Mouse (Mus musculus) gastrocnemius, postnatal 14 days (tissue): ENCODE results near the gene Col16a1. TPM values are rescaled to one million over a fixed set of nuclear protein-coding genes. Genes with fewer than 3 reads are reported as not detected.

ENCODE experiments used
- DNase-seq: peaks from one replicate; pipeline ENCODE4 v3.0.0; 2021; ENCODE audit warnings: mixed read lengths
- intact Hi-C: fragments of 180-260 bp; cut with DNase I; formaldehyde crosslinking; loops from one replicate; pipeline ENCODE4 v1.15.1; 2025; ENCODE audit warnings: low total_unique reads
- long read RNA-seq, 2 experiments: library from polyadenylated mRNA; stranded (forward); transcript quantifications; one replicate each; pipeline ENCODE4 v2.0.0; 2021
- total RNA-seq, 2 experiments: library from RNA; stranded (reverse); gene quantifications; 2 replicates each; pipeline ENCODE4 v1.2.3; 2021

Col16a1 gene
- total RNA-seq, result 10 to 100 TPM; 37.9 to 46.5 TPM
- long read RNA-seq, experiment 1, partial matches to known transcripts, result 16 of 39 reads
- long read RNA-seq, experiment 1, other reads (novel, unspliced or antisense), result 23 of 39 reads
- long read RNA-seq, experiment 2, partial matches to known transcripts, result 19 of 41 reads
- long read RNA-seq, experiment 2, other reads (novel, unspliced or antisense), result 22 of 41 reads

DNA sequence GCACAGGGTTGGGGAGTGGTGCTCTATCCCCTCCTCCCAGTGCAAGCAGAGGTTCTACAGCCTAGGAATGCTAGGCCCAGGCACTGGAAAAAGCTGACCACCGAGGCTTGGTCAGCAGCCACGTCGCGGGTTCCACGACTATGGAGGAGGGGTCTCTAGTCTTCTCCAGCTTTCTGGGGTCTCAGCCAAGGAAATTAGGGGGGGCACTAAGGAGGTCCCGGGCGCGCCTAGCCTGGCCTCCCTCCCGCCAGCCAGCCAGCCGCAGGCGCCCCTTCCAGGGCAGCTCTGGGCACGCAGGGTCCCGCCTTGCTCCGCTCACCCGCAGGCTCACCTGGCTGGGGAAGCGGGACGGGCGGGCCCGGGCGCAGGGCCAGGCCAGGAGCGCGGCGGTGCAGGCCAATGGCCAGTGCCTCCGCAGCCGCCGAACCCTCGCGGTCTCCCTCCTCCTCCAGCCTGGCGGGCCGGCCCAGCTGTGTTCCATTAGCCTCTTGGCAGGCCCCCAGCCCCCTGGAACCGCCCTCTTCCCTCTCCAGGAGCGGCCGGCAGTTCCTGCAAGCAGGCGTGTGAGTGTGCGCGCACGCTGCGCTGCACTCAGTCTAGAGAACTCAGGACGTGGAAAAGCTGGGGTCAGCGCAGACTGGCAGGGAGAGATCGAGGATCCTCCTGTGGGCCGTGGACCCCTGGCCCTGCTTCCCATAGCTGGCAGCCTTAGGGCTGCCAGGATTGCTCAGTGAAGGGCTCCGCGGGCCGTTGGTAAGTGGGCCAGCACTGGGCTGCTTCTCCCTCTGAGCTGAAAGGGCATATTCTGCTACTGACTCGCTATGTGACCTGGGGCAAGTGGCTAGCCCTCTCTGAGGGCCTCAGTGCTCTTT, at the start of gene Col16a1:
TSS of gene Col16a1 (plus strand) at position 510 of the 872 bp plus-strand sequence.
- peak; percentile 99 for DNase-seq
- intact Hi-C loops, result no loop called here

DNA sequence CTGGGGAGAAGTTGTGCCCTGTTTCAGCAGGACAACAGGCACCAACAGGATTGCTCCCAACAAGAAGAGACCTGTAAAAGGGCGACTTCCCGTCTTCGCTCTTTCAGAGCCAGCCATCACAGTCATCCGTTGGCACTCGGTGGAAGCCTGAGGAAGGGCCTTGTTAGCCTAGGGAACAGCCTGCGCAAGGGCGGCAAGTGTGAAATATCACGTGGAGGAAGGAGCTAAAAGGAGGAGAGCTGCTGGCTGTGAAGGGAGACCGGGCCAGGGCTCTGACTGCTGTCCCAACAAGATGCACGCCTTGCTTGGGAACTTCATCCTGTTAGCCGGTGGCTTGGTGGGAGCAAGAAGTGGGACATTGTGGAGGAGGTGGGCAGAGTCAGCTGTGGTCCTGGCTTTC, 49.5 kb upstream of the Col16a1 start:
- intact Hi-C loops, result no loop called here
- no peak for DNase-seq

DNA sequence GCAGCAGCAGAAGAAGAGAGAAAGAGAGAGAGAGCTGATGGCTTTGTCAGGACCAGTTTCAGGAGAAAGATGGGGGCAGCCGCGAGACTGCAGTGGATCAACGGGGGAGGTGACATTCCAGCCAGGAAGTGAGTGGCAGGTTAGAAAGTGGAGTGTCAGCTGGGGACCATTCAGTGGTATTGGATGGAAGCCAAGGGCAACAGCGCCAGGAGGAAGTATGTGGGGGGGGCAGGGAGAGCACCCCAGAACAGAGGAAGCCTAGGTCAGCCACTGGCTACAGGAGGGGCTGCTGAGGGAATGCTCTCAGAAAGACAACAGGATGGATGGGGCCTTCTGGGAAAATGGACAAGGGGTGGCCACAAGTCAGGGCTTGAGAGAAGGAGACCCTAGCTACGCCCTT, 45.9 kb upstream of the Col16a1 start:
- intact Hi-C loops, result no loop called here
- DNase-seq, result no peak

DNA sequence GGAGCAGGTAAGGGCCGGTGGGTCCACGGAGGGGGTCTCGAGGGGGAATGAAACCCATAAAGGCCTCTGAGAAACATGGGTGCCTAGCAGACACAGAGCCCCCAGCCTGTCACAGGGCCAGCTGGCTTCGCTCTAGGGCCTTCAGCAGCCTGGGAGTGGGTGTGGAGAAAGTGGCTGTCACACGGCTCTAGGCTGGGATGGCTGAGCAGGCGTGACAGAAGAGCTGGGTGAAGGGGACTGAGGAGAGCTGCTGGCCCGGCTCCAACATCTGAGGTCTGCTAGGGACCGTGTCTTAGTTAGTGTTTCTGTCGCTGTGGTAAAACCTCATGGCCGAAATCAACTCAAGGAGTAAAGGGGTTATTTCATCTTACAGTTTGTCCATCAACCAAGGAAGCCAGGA, 45.5 kb upstream of the Col16a1 start:
- no peak for DNase-seq
- intact Hi-C loops, result no loop called here

DNA sequence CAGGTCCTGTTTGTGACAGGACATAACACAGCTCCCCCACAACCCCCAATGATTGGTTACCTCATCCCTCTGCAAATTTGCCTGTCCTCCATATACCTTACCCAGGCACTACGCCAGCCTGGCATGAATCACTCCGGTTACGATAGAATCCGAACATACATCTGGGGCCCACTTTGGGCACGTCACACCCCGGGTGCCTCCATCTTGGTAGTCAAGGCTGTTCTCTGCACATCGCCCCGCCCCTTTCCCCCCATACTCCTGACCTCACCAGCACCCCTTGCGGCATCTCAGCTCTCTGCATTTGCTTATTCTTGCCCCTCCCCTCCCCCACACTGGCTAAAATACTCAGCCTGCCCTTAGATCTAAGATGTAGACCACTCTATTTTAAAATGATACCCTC, 42.0 kb upstream of the Col16a1 start:
- intact Hi-C loops, result no loop called here
- no peak for DNase-seq

DNA sequence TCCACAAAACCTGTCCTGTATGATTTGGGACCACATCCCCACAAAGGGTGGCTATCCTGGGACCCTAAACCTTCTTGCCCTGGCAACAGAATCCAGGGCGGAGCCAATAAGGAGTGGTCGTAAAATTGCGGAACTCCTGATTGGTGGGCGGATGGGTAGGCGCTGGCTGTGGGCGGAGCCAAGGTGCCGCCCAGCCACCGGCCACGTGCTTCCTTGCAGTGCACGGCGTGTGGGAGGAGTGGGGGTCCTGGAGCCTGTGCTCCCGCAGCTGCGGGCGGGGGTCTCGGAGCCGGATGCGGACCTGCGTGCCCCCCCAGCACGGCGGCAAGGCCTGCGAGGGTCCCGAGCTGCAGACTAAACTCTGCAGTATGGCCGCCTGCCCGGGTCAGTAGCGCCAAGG, 41.1 kb upstream of the Col16a1 start:
- DNase-seq, result no peak

DNA sequence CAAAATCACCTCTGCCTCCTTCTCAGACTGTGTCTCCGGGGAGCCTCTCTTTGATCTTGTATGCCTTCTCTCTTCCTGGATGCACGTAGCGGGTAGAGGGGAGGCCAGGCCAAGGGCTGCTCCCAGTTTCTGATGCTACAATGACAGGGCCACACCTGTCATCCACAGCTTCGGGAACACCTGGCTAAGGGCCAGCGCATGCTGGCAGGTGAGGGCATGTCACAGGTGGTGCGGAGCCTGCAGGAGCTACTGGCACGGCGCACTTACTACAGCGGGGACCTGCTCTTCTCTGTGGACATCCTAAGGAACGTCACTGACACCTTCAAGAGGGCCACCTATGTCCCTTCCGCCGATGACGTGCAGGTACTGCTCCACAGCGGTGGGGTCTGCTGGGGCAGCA, 38.6 kb upstream of the Col16a1 start:
- DNase-seq, result no peak
- intact Hi-C loops, result no loop called here

More for the DNA sequence above, 41.1 kb upstream of the Col16a1 start:
- intact Hi-C loops, result no loop called here

DNA sequence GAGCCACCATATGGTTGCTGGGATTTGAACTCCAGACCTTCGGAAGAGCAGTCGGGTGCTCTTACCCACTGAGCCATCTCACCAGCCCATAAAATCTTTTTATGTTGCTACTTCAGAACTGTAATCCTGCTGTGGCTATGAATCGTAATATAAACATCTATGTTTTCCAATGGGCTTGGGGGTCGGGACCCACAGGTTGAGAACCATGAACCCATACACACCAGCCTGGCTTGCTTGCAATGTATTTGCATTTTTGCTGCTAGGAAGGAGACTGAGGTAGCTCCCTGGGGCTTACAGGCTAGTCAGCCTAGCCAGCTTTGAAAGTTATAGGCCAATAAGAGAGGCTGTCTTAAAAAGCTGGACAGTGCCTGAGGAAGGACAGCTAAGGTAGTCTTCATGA, 36.9 kb upstream of the Col16a1 start:
- no peak for DNase-seq
- intact Hi-C loops, result no loop called here

DNA sequence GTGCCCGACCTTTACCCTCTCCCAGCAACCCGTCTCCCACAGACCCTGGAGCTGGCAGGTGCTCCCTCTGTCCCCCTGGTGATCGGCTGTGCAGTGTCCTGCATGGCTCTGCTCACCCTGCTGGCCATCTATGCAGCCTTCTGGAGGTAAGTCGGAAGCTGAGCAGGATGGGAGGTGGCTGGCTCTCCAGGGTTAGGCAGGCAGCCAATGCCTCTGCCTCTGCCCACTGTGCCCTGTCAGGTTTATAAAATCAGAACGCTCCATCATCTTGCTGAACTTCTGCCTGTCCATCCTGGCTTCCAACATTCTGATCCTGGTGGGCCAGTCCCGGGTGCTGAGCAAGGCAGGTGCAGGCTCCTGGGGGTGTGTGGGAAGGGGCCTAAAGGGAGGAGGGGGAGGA, 35.4 kb upstream of the Col16a1 start:
- intact Hi-C loops, result no loop called here
- no peak for DNase-seq

DNA sequence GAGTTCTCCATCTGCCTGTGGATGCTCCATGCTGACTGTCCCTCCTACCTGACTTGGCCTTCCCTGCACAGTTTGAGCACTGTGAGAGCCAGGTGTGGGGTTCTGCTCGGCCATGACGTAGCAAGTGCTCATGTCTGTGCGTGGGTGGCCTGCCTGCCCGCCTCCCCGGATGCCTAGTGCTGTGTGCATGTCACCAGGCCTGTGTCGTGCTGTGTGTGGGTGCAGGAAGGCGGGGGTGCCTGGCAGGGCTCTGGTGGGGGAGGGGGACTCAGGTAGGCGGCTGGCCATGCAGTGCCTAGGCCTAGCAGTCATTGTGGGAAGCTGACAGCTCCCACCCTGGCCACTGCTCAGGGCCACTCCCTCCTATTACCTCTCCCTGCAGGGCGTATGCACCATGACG, 34.5 kb upstream of the Col16a1 start:
- intact Hi-C loops, result no loop called here
- DNase-seq, result no peak

DNA sequence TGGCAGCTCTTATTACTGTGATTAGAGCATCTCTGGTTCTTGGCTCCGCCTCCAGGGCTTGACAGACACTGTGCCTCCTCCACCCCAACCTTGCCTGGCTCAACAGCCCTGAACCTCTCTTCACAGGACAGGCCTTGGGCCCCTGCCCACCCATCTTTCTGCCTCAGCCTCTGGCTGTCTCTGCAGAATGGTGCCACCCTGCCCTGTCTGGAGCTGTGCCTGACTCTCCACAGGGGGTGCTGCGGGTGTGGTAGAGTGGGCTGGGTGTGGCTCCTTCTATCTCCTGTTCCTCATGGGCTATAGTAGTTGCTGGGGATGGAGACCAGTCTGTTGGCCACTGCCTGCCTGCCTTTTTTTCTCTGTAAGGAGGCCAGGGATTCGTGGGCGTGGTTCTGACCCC, 31.6 kb upstream of the Col16a1 start:
- intact Hi-C loops, result no loop called here

DNA sequence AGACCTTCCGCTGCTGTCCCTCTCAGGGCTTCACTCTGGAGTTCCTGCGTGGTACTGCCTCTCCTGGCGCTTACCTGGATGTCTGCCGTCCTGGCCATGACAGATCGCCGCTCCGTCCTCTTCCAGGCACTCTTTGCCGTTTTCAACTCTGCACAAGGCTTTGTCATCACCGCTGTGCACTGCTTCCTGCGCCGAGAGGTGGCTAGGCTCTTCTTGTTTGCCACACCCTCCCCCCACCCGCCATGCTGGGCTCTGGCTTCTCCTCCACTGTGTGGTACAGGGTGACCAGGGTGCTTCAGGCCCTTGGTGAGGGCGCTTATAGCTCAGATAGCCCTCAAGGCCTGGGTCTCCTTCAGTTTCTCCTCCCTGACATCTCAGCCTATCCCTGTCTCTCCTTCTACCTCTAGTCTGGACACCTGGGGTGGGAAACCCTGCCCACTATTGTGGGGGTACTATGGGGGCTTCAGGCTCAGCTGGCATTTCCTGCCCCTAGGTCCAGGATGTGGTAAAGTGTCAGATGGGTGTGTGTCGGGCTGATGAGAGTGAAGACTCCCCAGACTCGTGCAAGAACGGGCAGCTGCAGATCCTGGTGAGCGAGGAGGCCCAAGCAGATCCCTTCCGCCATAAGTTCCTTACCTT, 30.5 kb upstream of the Col16a1 start:
- intact Hi-C loops, result no loop called here
- no peak for DNase-seq

More for the DNA sequence above, 31.6 kb upstream of the Col16a1 start:
- DNase-seq, result no peak

DNA sequence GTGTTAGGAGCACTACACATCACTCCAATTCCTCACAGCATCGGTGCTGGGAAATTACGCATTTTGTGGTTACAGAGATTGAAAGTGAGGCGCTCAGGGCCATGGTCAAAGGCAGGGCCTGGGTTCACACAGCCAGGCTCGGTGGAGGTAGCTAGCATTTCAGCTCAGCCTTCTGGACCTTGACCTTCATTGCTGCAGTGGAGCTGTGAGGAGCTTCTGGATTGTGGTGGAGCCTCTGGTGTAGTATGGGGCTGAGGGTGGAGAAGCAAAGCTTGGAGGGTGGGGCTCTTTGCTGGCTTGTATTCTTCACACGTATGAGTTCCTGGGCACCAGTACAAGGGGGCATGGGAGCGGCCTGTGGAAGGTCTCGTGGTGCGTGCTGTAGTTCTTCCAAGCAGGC, 24.7 kb upstream of the Col16a1 start:
- no peak for DNase-seq
- intact Hi-C loops, result no loop called here

DNA sequence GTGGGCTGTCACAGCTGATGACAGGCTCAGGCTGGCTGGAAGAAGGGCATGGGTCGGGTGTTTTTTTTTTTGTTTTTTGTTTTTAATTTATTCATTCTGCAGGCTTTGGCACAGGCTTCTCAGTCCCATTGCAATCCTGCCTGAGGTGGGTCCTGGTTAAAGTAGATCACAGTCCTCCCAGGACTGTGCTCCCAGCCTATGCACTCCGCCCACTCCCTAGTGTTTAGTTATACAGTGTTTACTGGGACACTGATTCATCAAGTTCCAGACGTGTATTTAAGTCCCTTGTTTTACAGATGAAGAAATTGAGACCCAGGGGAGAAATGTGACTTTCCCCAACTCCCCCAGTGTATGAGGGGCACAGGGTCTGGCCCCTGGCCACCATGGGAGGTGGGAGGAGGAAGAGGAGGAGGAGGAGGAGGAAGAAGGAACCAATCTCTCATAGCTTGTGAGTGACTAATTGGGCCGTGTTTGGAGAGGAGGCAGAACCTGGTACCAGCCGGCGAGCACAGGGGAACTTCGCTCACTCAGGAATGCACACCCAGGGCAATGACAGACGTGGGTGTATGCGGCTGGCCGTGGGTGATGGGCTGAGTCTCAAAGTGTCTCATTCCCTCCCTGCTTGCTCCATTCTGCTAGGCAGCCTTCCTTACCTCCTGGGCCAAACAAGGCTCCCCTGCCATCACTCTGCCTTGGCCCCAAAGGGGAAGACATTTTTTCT, 24.0 kb upstream of the Col16a1 start:
- DNase-seq, result no peak
- intact Hi-C loops, result no loop called here

DNA sequence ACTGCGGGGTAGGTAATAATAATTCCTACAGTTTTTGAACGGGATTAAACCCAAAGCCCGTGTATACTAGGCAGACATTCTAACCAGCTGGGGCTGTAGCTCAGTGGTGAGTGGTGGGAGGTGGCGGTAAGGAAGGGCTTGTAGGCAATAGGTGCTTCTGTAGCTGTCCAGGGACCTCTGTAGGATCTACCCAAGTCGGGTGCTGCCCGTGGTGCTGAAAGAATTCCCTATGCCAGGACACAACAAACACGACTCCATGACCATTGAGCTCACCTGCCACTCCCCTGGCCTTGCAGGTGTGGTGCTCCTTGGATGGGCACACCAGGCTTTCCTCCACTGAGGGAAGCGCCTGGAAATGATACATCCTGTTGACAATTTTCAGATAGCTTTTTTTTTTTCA, 22.1 kb upstream of the Col16a1 start:
- no peak for DNase-seq

DNA sequence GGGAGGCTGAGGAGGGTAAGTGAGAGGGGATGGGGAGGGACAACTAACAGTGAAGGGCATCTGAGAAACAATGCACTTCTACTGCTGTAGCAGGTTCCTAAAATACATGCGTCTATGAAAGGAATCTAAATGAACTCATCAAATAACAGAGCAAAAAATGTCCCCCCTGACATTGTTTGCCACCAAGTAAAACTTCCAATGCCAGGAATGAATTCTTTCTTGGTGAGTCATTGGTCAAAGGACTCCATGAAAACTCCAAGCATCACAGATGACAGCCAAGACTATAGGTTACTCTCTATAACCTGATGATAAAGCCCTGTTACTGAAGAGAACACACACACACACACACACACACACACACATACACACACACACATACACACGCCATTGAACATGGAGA, 16.5 kb upstream of the Col16a1 start:
- DNase-seq, result no peak
- intact Hi-C loops, result loop anchor here (10.0 kb wide), 1 partner anchor 154 kb away; no protein-coding TSS in a partner anchor

More for the DNA sequence above, 22.1 kb upstream of the Col16a1 start:
- intact Hi-C loops, result no loop called here

DNA sequence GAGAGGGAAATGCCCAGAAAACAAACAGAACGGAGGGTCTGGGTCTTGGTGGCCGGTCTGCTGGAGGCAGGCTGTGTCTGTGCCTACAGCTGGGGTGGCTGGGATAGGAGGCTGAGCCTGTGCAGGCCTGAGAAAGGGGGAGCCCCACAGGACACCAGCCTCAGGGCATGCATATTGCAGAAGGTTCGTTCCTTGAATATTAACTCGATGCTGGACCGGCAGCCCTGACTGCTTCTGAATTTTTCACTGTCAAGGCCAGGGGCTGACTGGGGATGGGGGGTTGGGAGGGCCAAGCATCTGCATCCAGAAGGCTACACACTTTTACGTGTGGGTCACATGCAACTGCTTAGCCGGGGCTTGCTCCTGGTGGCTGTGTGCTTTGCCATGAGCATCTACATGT, 14.1 kb upstream of the Col16a1 start:
- no peak for DNase-seq
- intact Hi-C loops, result loop anchor here (10.0 kb wide), 1 partner anchor 151 kb away; no protein-coding TSS in a partner anchor

DNA sequence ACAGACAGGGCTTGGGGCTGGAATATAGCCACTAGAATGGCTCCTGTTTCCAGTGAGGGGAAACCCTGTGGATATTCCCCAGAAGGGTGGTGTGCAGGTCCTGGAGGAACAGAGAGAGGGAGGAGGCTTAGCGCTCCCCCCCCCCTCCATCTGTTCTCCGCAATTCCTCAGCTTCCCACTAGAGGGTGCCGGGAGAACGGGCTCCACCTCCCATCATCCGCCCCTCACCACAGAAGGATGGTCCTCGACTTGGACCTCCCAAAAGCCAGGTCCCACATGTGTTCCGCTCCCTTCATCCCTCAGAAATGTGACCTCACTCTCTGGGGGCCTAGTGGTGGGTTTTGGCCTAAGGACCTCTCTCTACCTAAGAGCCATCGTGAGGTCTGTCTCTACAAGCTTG, 11.5 kb upstream of the Col16a1 start:
- intact Hi-C loops, result loop anchor here (2.0 to 10.0 kb wide), 2 partner anchors 49 to 149 kb away; no protein-coding TSS in a partner anchor
- peak; percentile 48 for DNase-seq

DNA sequence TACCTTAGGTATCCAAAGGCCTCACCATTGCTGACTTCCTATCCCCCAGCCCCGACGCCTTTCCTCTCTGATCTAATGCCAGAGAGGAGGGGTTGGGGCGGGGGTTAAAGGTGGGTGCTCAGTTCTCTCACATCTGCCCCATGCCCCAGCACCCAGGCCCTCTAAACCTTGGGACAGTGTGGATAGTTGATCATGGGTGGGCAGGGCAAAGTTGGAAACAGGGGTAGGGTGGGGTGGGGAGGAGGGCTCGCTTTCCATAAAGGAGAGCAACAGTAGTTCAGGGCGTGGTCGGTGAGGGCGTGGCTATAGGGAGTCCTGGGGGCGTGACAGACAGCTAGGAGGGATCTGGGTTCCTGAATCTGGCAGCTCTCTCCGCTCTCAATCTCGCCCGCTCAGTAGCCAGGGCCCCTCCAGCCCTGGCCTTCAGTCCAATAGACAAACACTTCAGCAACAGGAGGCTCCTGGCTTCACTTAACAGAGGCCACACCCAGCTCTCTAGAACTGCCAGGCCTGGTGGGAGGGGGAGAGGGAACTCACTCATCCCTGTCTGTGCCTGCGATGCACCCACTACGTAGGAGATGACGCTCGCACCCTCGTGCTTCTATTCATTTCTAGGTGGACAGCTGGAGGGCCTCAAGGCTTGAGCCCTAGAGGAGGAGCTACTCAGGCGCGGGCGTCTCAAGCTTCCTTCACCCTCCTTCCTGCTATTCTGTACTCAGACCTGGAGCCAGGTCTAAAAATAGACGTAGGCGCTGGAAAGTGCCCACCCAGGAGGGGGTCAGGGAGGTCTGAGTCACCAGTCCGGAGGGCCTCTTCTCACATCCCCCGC, 10.9 kb upstream of the Col16a1 start:
- peak; percentile 75 for DNase-seq
- intact Hi-C loops, result loop anchor here (2.0 to 10.0 kb wide), 2 partner anchors 48 to 148 kb away; no protein-coding TSS in a partner anchor
